Mouse (Mus musculus) small intestine, adult 2 months (tissue): ENCODE data around the gene Zfand2b. TPM values are rescaled to one million over a fixed set of nuclear protein-coding genes. Genes with fewer than 3 reads are reported as not detected.
A peak's percentile ranks its signal among the peaks of the same experiment; 100 is the strongest.

Experiments used
- H3K27ac ChIP-seq: fragments of 200-500 bp; 2 replicates; pipeline ENCODE4 v1.5.1; 2012; ENCODE audit warnings: low read depth, low read length, control low read depth, inconsistent platforms; ENCODE audit not compliant: insufficient read depth
- H3K27me3 ChIP-seq: fragments of 200-500 bp; 2 replicates; pipeline ENCODE4 v1.6.1; 2012; ENCODE audit warnings: mild to moderate bottlenecking, moderate library complexity, low read length, inconsistent platforms; ENCODE audit not compliant: control insufficient read depth, insufficient read depth
- H3K36me3 ChIP-seq: fragments of 200-500 bp; 2 replicates; pipeline ENCODE4 v1.6.1; 2012; ENCODE audit warnings: mild to moderate bottlenecking, low read length, control low read depth, inconsistent platforms; ENCODE audit not compliant: control insufficient read depth, insufficient read depth
- H3K4me1 ChIP-seq: fragments of 200-500 bp; 2 replicates; pipeline ENCODE4 v1.6.1; 2012; ENCODE audit warnings: low read length, inconsistent platforms, mixed read lengths; ENCODE audit not compliant: control insufficient read depth, insufficient read depth, insufficient read length
- H3K4me3 ChIP-seq: fragments of 200-500 bp; 2 replicates; pipeline ENCODE4 v1.5.1; 2012; ENCODE audit warnings: low read depth, mild to moderate bottlenecking, control low read depth, inconsistent platforms, low read length, moderate library complexity
- CTCF ChIP-seq: fragments of 200-500 bp; IDR thresholded peaks from 2 replicates; pipeline ENCODE4 v1.5.1; 2012; ENCODE audit warnings: low read depth, mild to moderate bottlenecking, control low read depth, inconsistent platforms, low read length, moderate library complexity, mixed read lengths; ENCODE audit not compliant: insufficient replicate concordance, insufficient read length; ENCODE audit errors: extremely low read depth
- POLR2A ChIP-seq: fragments of 200-500 bp; IDR thresholded peaks from 2 replicates; pipeline ENCODE4 v1.6.1; 2012; ENCODE audit warnings: low read depth, mild to moderate bottlenecking, control low read depth, inconsistent platforms, low read length, moderate library complexity
- WGBS: fragments of 180-500 bp; shearing (Covaris S2); methylation state at CpG from one replicate; pipeline ENCODE4 v1.1.7; 2018; 5-methylcytosine and 5-hydroxymethylcytosine counted together
- polyA plus RNA-seq: library from polyadenylated mRNA; depleted of rRNA; stranded (reverse); fragments of >200 nt; gene quantifications from 2 replicates; pipeline ENCODE4 v1.2.3, GENCODE M21; 2012

Gene Zfand2b
- polyA plus RNA-seq, 1 experiment, result 106 TPM

GRCm38 (mm10) chr1:75147411-75148135, 20.9 kb upstream of the Zfand2b start:
- peaks cover 42% of the 10 kb centered on the region for H3K36me3 ChIP-seq
- 80% methylated on average over 7 of the region's 7 CpGs for WGBS
- H3K4me3 ChIP-seq, result no peak overlapping the region
- no peak overlapping the region for H3K27ac ChIP-seq
- H3K4me1 ChIP-seq, result no peaks in the 10 kb centered on the region
- TF ChIP-seq CTCF (no peak), POLR2A (no peak)
- H3K27me3 ChIP-seq, result no peaks in the 10 kb centered on the region

GRCm38 (mm10) chr1:75148727-75149126, 19.7 kb upstream of the Zfand2b start:
- H3K4me3 ChIP-seq, result no peak overlapping the region
- H3K27ac ChIP-seq, result no peak overlapping the region
- 84% methylated on average over 4 of the region's 4 CpGs for WGBS
- H3K27me3 ChIP-seq, result no peaks in the 10 kb centered on the region
- no peaks in the 10 kb centered on the region for H3K4me1 ChIP-seq
- TF ChIP-seq POLR2A (no peak), CTCF (no peak)
- peaks cover 42% of the 10 kb centered on the region for H3K36me3 ChIP-seq

GRCm38 (mm10) chr1:75155837-75156236, 12.6 kb upstream of the Zfand2b start:
- WGBS, result 39% methylated on average over 3 of the region's 3 CpGs
- H3K27me3 ChIP-seq, result no peaks in the 10 kb centered on the region
- H3K36me3 ChIP-seq, result no peaks in the 10 kb centered on the region
- no peak for TF ChIP-seq POLR2A
- TF ChIP-seq CTCF, result no peak
- no peaks in the 10 kb centered on the region for H3K4me1 ChIP-seq
- H3K4me3 ChIP-seq, result no peak overlapping the region
- H3K27ac ChIP-seq, result no peak overlapping the region

- Histone ChIP-seq H3K4me3 (no peak overlapping the region), H3K27me3 (no peaks in the 10 kb centered on the region), H3K4me1 (no peaks in the 10 kb centered on the region), H3K36me3 (no peaks in the 10 kb centered on the region), H3K27ac (no peak overlapping the region)
- TF ChIP-seq POLR2A (no peak), CTCF (no peak)
Measured at GRCm38 (mm10) chr1:75158990-75159389, 9.5 kb upstream of the Zfand2b start.

- no peak overlapping the region for H3K27ac ChIP-seq
- 69% methylated on average over 5 of the region's 5 CpGs for WGBS
- no peaks in the 10 kb centered on the region for H3K27me3 ChIP-seq
- no peak overlapping the region for H3K4me3 ChIP-seq
- no peaks in the 10 kb centered on the region for H3K36me3 ChIP-seq
- no peaks in the 10 kb centered on the region for H3K4me1 ChIP-seq
- no peak for TF ChIP-seq POLR2A
Measured at GRCm38 (mm10) chr1:75159540-75160255, 8.7 kb upstream of the Zfand2b start.

- no peaks in the 10 kb centered on the region for H3K4me1 ChIP-seq
- WGBS, result 90% methylated on average over 4 of the region's 4 CpGs
- no peak overlapping the region for H3K27ac ChIP-seq
Measured at GRCm38 (mm10) chr1:75160256-75160617, 8.2 kb upstream of the Zfand2b start.

GRCm38 (mm10) chr1:75168093-75168471, 364 bp upstream of the Zfand2b start:
- Histone ChIP-seq H3K4me1 (peaks cover 5% of the 10 kb centered on the region), H3K36me3 (peaks cover 27% of the 10 kb centered on the region), H3K27me3 (no peaks in the 10 kb centered on the region), H3K4me3 (peak overlapping the region; percentile 75), H3K27ac (peak overlapping the region; percentile 47)
- 3% methylated on average over 7 of the region's 7 CpGs for WGBS
- TF ChIP-seq CTCF, result no peak
- TF ChIP-seq POLR2A, result no peak

More at GRCm38 (mm10) chr1:75160256-75160617, 8.2 kb upstream of the Zfand2b start:
- Histone ChIP-seq H3K27me3 (no peaks in the 10 kb centered on the region), H3K36me3 (no peaks in the 10 kb centered on the region), H3K4me3 (no peak overlapping the region)
- TF ChIP-seq CTCF (no peak), POLR2A (no peak)
